Mouse (Mus musculus) liver, embryonic 11.5 days (tissue): ENCODE data around the gene Osbpl3. TPM values are rescaled to one million over a fixed set of nuclear protein-coding genes. Genes with fewer than 3 reads are reported as not detected.

Source experiments
- ATAC-seq: fragments of 200-750 bp; cut with Nextera tagmentation; replicated peaks from 2 replicates; pipeline ENCODE4 v1.8.0; 2017; ENCODE audit warnings: moderate number of reproducible peaks, mild to moderate bottlenecking, moderate TSS enrichment, moderate library complexity; ENCODE audit not compliant: low FRiP score
- DNase-seq: peaks from one replicate; pipeline ENCODE4 v3.0.0-alpha.2; 2017; ENCODE audit warnings: low spot score
- H3K27ac ChIP-seq: fragments of 300-500 bp; sonication (generic); 2 replicates; pipeline ENCODE4 v1.5.1; 2014; ENCODE audit warnings: mild to moderate bottlenecking, low read depth, low read length, control low read depth
- H3K27me3 ChIP-seq: fragments of 300-500 bp; sonication (generic); replicated peaks from 2 replicates; pipeline ENCODE4 v1.6.1; 2014; ENCODE audit warnings: low read length, mixed read lengths; ENCODE audit not compliant: control insufficient read depth, insufficient read depth
- H3K36me3 ChIP-seq: fragments of 300-500 bp; sonication (generic); 2 replicates; pipeline ENCODE4 v1.6.1; 2014; ENCODE audit warnings: mild to moderate bottlenecking, low read length, moderate library complexity, mixed read lengths; ENCODE audit not compliant: control insufficient read depth, insufficient read depth
- H3K4me1 ChIP-seq: fragments of 300-500 bp; sonication (generic); replicated peaks from 2 replicates; pipeline ENCODE4 v1.6.1; 2014; ENCODE audit warnings: low read length, mixed read lengths; ENCODE audit not compliant: control insufficient read depth, insufficient read depth
- H3K4me2 ChIP-seq: fragments of 300-500 bp; sonication (generic); 2 replicates; pipeline ENCODE4 v1.6.1; 2014; ENCODE audit warnings: mild to moderate bottlenecking, control low read depth, moderate library complexity
- H3K4me3 ChIP-seq: fragments of 300-500 bp; sonication (generic); 2 replicates; pipeline ENCODE4 v1.5.1; 2014; ENCODE audit warnings: low read depth, low read length, control low read depth
- H3K9ac ChIP-seq: fragments of 300-500 bp; sonication (generic); 2 replicates; pipeline ENCODE4 v1.6.1; 2014; ENCODE audit warnings: low read depth, low read length, control low read depth
- H3K9me3 ChIP-seq: fragments of 300-500 bp; sonication (generic); 2 replicates; pipeline ENCODE4 v1.6.1; 2016; ENCODE audit warnings: low read length, inconsistent platforms, mixed read lengths; ENCODE audit not compliant: control insufficient read depth
- WGBS: fragments of 180-500 bp; shearing (Covaris S2); extraction: QIAGEN DNeasy Blood & Tissue Kit; methylation state at CpG from one replicate; pipeline ENCODE4 v1.1.7; 2014; 5-methylcytosine and 5-hydroxymethylcytosine counted together
- polyA plus RNA-seq: library from polyadenylated mRNA; unstranded; fragments of >200 nt; fragmentation: Nextera tagmentation; extraction: Ambion mirVana; gene quantifications from 2 replicates; pipeline ENCODE4 v1.2.1, GENCODE M21; 2014

The Osbpl3 gene
- polyA plus RNA-seq, 1 experiment from 2014 or later = 2.5 TPM

DNA sequence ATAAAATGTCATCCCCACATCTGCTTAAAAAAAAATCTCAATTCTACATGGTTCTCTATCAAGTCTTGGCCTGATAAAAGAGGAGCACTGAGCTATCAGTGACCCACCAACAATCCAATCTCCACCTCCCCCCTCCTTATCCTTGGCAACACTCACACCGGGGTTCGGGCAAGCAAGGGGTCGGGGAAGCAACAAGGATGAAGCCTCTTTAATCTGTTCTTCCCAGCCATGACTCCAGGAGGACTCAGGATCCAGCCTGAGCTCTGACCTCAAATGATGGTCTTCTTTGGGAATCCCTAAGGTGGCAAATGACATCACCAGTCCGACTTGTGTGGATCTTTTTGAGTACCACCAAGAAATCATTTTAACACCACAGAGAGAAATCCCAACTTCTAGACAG lies 208.2 kb downstream of the Osbpl3 start:
- Histone ChIP-seq H3K4me1 (no peaks in the 10 kb centered on the region; the same call in 1 of the 2 replicates), H3K4me3 (no peak overlapping the region), H3K9me3 (no peaks in the 10 kb centered on the region), H3K27ac (no peak overlapping the region), H3K9ac (no peak overlapping the region), H3K36me3 (no peaks in the 10 kb centered on the region), H3K4me2 (no peak overlapping the region), H3K27me3 (no peaks in the 10 kb centered on the region)
- ATAC-seq (no peak), DNase-seq (no peak)
- 67% methylated on average over 4 of the region's 4 CpGs for WGBS

DNA sequence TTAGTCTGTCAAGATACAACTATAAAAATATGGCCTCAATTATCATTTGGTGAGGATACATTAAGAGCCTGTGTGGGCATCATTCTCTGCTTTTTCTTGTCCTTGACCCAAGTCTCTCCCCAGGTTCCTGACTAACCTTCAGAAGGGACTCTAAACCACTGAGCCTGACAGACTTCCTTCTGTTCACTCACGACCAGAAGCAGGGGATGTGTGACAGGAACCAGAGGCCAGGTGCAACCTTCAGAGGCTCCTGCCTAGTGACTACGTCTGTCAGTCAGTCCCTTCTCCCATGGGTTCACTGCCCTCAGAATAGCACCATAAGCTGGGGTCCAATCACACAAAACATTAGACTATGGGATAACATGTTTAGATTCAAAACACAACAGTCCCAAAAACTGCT lies 208.6 kb downstream of the Osbpl3 start:
- Histone ChIP-seq H3K9me3 (no peaks in the 10 kb centered on the region), H3K36me3 (no peaks in the 10 kb centered on the region), H3K9ac (no peak overlapping the region), H3K4me1 (no peaks in the 10 kb centered on the region; the same call in 1 of the 2 replicates), H3K4me3 (no peak overlapping the region), H3K27ac (no peak overlapping the region), H3K27me3 (no peaks in the 10 kb centered on the region), H3K4me2 (no peak overlapping the region)
- 51% methylated on average over 2 of the region's 2 CpGs for WGBS
- ATAC-seq = no peak
- DNase-seq = no peak

DNA sequence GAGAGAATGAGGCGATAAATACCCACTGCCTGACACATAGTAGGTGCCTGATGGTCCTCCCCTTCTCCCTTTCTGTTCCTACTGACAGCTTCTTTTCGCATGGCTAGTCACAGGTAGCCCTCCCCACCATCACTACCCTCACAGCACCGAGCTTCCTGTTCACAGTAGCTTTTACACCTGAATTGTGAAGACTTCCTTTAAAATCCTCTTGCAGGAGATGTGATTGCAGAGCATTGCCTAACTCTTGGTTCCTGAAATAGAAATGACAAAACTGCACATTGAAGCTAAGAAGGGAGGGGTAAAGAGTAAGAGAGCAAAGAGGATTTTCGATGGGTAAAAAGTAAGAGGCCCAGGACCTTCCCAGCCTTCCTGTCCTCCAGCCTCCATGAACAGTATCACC lies 211.0 kb downstream of the Osbpl3 start:
- H3K4me3 ChIP-seq = no peak overlapping the region
- no peaks in the 10 kb centered on the region for H3K36me3 ChIP-seq
- H3K9ac ChIP-seq = no peak overlapping the region
- no peaks in the 10 kb centered on the region for H3K27me3 ChIP-seq
- 48% methylated on average over 4 of the region's 4 CpGs for WGBS
- peaks cover 7% of the 10 kb centered on the region for H3K4me1 ChIP-seq
- DNase-seq = no peak
- no peak overlapping the region for H3K4me2 ChIP-seq
- H3K27ac ChIP-seq = no peak overlapping the region
- no peak for ATAC-seq
- no peaks in the 10 kb centered on the region for H3K9me3 ChIP-seq

DNA sequence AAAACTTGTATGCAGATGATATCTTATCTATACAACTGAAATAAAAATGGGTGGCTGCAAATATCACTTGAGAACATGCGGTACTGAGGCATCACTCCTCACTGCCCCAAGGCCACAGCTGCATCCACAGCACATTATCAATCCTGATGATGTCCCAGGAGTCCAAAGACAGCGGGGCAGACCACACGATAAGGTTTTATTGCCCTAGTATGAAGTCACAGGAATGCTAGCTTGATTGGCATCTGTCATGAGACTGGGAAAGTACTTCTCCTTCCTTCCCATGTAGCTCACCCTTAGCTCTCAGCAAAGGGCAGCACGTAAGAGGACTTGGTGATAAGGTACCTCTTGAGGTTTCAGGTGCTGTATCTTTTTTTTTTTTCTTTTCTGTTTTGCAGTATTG lies 211.9 kb downstream of the Osbpl3 start:
- Histone ChIP-seq H3K4me2 (no peak overlapping the region), H3K27me3 (no peaks in the 10 kb centered on the region), H3K27ac (no peak overlapping the region), H3K9me3 (no peaks in the 10 kb centered on the region), H3K4me3 (no peak overlapping the region), H3K9ac (no peak overlapping the region), H3K4me1 (peaks cover 7% of the 10 kb centered on the region), H3K36me3 (no peaks in the 10 kb centered on the region)
- WGBS = 68% methylated on average over 4 of the region's 4 CpGs
- DNase-seq = no peak
- no peak for ATAC-seq

Other genes with a start within 250 kb of the Osbpl3 start
- gene Gsdme, start 192.3 kb downstream of the Osbpl3 start, polyA plus RNA-seq = 28.6 and 30.2 TPM in 2 replicates
- gene Cycs, start 110.3 kb upstream of the Osbpl3 start, polyA plus RNA-seq = 83.6 and 84.2 TPM in 2 replicates
- 0.15 and 0.25 TPM in 2 replicates for gene 4921507P07Rik, start 140.4 kb upstream of the Osbpl3 start, polyA plus RNA-seq
- not detected in 2 replicates for gene Npvf, start 198.2 kb upstream of the Osbpl3 start, polyA plus RNA-seq